Mouse (Mus musculus): ENCODE measurements around the gene Usp31.

- no peak for TF ChIP-seq POLR2A (IDR thresholded peaks at IDR 0.05; ENCODE audit: borderline replicate concordance, extremely low read depth, insufficient read depth, insufficient read length, poor library complexity, severe bottlenecking)
- no peak for TF ChIP-seq CTCF (IDR thresholded peaks at IDR 0.05; ENCODE audit: borderline replicate concordance, extremely low read depth, insufficient read depth, insufficient read length)
Measured at GRCm38 (mm10) chr7:121754748-121755147, 47.7 kb upstream of the Usp31 start.

Data from brain, embryonic 14.5 days (tissue).